Mouse (Mus musculus) heart, embryonic 11.5 days (tissue): ENCODE measurements around the gene Tpst1. TPM values are rescaled to one million over a fixed set of nuclear protein-coding genes. Genes with fewer than 3 reads are reported as not detected.
"Not testable (repeated sequence)": the region's sequence is repeated elsewhere in the genome, so short reads cannot be mapped to it uniquely, and the experiment has no call there.

Experiments used
- ATAC-seq: fragments of 200-750 bp; cut with Nextera tagmentation; replicated peaks from 2 replicates; pipeline ENCODE4 v1.8.0; 2017; ENCODE audit warnings: moderate library complexity; ENCODE audit not compliant: insufficient number of reproducible peaks, low FRiP score, low TSS enrichment
- H3K27ac ChIP-seq: fragments of 300-500 bp; sonication (generic); 2 replicates; pipeline ENCODE4 v1.5.1; 2014; ENCODE audit warnings: mild to moderate bottlenecking, low read depth, low read length
- H3K27me3 ChIP-seq: fragments of 300-500 bp; sonication (generic); 2 replicates; pipeline ENCODE4 v1.6.1; 2014; ENCODE audit warnings: mild to moderate bottlenecking, low read length, mixed read lengths; ENCODE audit not compliant: control insufficient read depth, insufficient read depth
- H3K36me3 ChIP-seq: fragments of 300-500 bp; sonication (generic); 2 replicates; pipeline ENCODE4 v1.6.1; 2014; ENCODE audit warnings: mild to moderate bottlenecking, low read length, moderate library complexity, mixed read lengths; ENCODE audit not compliant: control insufficient read depth, insufficient read depth
- H3K4me1 ChIP-seq: fragments of 300-500 bp; sonication (generic); 2 replicates; pipeline ENCODE4 v1.6.1; 2014; ENCODE audit warnings: low read length; ENCODE audit not compliant: control insufficient read depth, insufficient read depth
- H3K4me2 ChIP-seq: fragments of 300-500 bp; sonication (generic); 2 replicates; pipeline ENCODE4 v1.6.1; 2014; ENCODE audit warnings: mild to moderate bottlenecking, moderate library complexity
- H3K4me3 ChIP-seq: fragments of 300-500 bp; sonication (generic); 2 replicates; pipeline ENCODE4 v1.5.1; 2014; ENCODE audit warnings: low read depth, low read length
- H3K9ac ChIP-seq: fragments of 300-500 bp; sonication (generic); 2 replicates; pipeline ENCODE4 v1.6.1; 2014; ENCODE audit warnings: mild to moderate bottlenecking, low read depth, low read length, moderate library complexity
- H3K9me3 ChIP-seq: fragments of 300-500 bp; sonication (generic); replicated peaks from 2 replicates; pipeline ENCODE4 v1.6.1; 2016; ENCODE audit warnings: low read length; ENCODE audit not compliant: control insufficient read depth
- WGBS: fragments of 180-500 bp; shearing (Covaris S2); extraction: QIAGEN DNeasy Blood & Tissue Kit; methylation state at CpG from one replicate; pipeline ENCODE4 v1.1.7; 2014; ENCODE audit not compliant: insufficient replicate concordance; 5-methylcytosine and 5-hydroxymethylcytosine counted together
- polyA plus RNA-seq: library from polyadenylated mRNA; unstranded; fragments of >200 nt; fragmentation: Nextera tagmentation; extraction: Ambion mirVana; gene quantifications from 2 replicates; pipeline ENCODE4 v1.2.1, GENCODE M21; 2014

The Tpst1 gene
- 28.1 and 28.8 TPM in 2 replicates for polyA plus RNA-seq

DNA sequence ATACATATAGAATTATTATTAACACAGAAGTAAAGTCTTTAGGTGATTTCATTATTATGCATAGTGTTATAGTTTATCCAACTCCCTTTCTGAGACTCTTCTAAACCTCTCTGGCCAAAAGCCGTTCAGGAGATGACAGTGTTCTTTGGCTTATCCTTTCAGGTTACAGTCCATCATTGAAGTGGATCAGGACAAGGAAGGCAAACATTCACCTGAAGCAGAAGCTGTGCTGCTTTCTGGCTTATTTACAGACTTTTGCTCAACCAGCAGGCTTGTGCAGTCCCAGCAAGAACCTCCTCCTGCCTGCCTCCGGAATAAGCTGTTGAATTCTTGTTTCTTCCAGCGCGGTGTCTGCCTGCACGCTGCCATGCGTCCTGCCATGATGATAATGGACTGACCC, at the start of gene Tpst1:
Gene Tpst1, plus strand, starts transcription at position 301 of the 400 bp plus-strand sequence.
- no peaks in the 10 kb centered on the region for H3K4me1 ChIP-seq
- H3K36me3 ChIP-seq, result no peaks in the 10 kb centered on the region
- no peak for ATAC-seq
- no peak within 1 kb of the TSS for H3K27ac ChIP-seq
- 88% methylated on average over 6 of the region's 6 CpGs for WGBS
- H3K4me2 ChIP-seq, result no peak within 1 kb of the TSS
- no peaks in the 10 kb centered on the region for H3K9me3 ChIP-seq
- no peak within 1 kb of the TSS for H3K4me3 ChIP-seq
- no peak within 1 kb of the TSS for H3K9ac ChIP-seq
- H3K27me3 ChIP-seq, result peaks cover 17% of the 10 kb centered on the region

DNA sequence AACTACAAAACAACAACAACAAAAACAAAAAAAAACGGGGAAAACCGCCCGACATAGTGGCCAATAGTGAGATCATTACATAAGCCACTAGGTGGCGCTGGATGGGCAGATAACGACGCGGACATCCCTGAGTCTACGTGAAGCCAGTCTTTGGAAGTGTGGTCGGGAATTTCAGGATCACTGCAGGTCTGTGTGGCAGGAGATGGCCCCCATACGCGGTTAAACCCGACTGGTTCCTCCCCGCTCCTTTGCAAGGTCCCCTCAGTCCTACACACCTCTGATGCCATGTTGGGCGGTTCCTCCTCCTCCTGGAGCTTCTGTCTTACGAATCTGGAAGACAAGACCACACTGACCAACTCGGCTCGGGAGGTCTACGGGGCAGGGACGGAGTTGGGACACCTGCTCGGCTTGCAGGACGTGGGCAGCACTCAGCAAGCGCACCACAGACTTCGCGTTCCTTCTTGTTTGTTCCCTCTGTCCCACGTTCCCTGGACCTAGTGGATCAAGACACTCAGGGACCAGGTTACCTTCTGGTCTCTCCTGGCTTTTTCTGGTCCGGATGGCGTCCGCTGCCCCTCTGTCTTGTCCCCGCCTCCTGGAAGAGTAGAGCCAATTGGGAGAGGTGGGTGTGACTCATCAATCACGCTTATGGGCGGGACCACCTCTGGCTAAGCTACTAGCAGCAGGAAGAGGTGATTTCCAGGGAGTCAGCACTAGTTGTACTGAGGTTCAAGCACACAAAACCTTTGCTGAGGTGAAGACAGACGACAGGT, 49.2 kb upstream of the Tpst1 start:
- no peaks in the 10 kb centered on the region for H3K9me3 ChIP-seq
- H3K9ac ChIP-seq, result peak overlapping the region; percentile 73
- peak; percentile 91 for ATAC-seq
- peaks cover 3% of the 10 kb centered on the region; the same call in 1 of the 2 replicates for H3K27me3 ChIP-seq
- H3K27ac ChIP-seq, result no peak overlapping the region; the same call in 1 of the 2 replicates
- peak overlapping the region; percentile 92 for H3K4me2 ChIP-seq
- WGBS, result 0% methylated on average over 32 of the region's 32 CpGs
- H3K4me1 ChIP-seq, result peaks cover 3% of the 10 kb centered on the region
- H3K4me3 ChIP-seq, result peak overlapping the region; percentile 66
- no peaks in the 10 kb centered on the region for H3K36me3 ChIP-seq

DNA sequence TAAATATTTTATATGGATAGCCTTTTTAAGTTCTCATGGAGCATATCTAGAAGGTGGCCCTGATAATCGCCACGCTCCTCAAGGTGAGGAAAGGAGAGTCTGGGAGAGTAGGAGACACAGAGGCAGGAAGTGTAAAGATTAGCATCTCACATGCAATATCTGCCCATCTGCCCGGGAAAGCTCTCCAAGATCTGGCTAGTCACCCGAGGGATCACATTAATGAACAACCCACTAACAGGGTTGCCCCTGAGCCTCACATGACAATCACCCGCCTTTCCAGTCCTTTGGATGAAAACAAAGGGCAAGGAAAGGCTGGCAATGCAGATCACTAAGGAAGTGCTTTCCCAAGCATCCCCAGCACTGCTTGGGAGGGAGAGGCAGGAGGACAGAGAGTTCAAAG, 46.0 kb upstream of the Tpst1 start:
- H3K27me3 ChIP-seq, result peaks cover 3% of the 10 kb centered on the region; the same call in 1 of the 2 replicates
- no peak overlapping the region for H3K27ac ChIP-seq
- no peak overlapping the region for H3K4me2 ChIP-seq
- H3K36me3 ChIP-seq, result no peaks in the 10 kb centered on the region
- H3K9ac ChIP-seq, result no peak overlapping the region
- 68% methylated on average over 5 of the region's 5 CpGs for WGBS
- H3K4me3 ChIP-seq, result no peak overlapping the region
- ATAC-seq, result no peak
- H3K9me3 ChIP-seq, result no peaks in the 10 kb centered on the region
- H3K4me1 ChIP-seq, result no peaks in the 10 kb centered on the region; the same call in 1 of the 2 replicates

DNA sequence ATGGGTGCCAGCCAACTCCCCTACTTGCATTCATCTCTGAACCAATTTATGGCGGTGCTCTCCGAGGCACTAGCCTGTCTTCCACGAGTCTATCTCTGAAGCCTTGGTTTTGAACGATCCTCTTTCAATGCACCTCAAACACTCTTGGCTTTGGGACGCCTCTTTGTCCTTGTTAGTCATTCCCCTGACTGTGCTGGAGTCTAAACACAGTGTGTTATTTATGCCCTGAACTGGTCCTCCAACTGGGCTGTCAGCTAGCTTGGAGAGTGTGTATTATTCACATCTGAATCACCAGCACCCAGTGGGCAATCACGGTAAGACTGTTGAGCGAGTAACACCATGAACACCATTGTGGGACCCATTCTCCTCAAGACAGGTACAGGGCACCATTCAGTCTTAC, 45.4 kb upstream of the Tpst1 start:
- Histone ChIP-seq H3K4me3 (no peak overlapping the region), H3K9ac (no peak overlapping the region), H3K4me1 (no peaks in the 10 kb centered on the region; the same call in 1 of the 2 replicates), H3K9me3 (no peaks in the 10 kb centered on the region), H3K4me2 (no peak overlapping the region), H3K27ac (no peak overlapping the region), H3K36me3 (no peaks in the 10 kb centered on the region), H3K27me3 (peaks cover 3% of the 10 kb centered on the region; the same call in 1 of the 2 replicates)
- 82% methylated on average over 7 of the region's 7 CpGs for WGBS
- no peak for ATAC-seq

DNA sequence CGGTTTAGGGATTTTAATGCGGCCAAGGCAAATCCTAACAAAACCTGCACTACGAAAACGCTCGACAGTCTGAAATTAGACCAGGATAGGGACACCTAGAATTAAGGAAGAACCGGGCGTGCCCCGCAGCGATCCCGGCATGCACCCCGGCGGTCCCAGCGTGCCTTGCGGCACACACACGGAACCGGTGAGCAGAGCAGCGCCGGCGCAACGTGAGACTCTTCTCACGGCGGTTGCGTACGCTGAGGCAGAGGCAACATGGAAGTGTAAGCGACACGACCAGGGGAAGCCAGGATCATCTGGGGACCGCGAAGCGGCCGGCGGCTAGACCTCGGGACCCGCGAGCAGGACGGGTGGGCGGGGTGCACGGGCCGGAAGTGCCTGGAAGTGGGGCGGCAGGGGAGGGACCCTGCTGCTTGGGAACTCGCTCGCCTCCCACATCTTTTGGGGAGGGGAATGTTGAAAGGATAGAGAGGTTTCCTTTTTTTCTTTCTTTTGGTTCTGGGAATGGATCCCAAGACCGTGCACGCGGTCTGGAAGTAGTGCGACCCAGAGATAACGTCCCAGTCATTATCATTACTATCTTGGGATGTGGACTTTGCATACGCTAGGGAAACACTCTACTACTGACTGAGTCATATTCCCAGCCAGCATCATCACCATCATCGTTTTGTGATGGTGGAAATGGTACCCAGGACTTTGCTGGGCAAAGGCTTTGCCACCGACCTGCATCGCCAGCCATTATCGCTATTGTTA, 43.8 kb upstream of the Tpst1 start, which contains the start of the genes Asl and Crcp:
Gene Asl, minus strand, starts transcription at position 106 of the 756 bp plus-strand sequence.
Gene Crcp, plus strand, starts transcription at position 149 of the 756 bp plus-strand sequence.
- no peaks in the 10 kb centered on the region for H3K9me3 ChIP-seq
- peak within 1 kb of the TSS; percentile 88 for H3K27ac ChIP-seq
- peak; percentile 76 for ATAC-seq
- H3K9ac ChIP-seq, result peak within 1 kb of the TSS; percentile 78
- H3K4me1 ChIP-seq, result no peaks in the 10 kb centered on the region; the same call in 1 of the 2 replicates
- WGBS, result 1% methylated on average over 51 of the region's 51 CpGs
- peaks cover 3% of the 10 kb centered on the region; the same call in 1 of the 2 replicates for H3K27me3 ChIP-seq
- H3K4me3 ChIP-seq, result peak within 1 kb of the TSS; percentile 63
- H3K4me2 ChIP-seq, result peak within 1 kb of the TSS; percentile 81
- H3K36me3 ChIP-seq, result no peaks in the 10 kb centered on the region

DNA sequence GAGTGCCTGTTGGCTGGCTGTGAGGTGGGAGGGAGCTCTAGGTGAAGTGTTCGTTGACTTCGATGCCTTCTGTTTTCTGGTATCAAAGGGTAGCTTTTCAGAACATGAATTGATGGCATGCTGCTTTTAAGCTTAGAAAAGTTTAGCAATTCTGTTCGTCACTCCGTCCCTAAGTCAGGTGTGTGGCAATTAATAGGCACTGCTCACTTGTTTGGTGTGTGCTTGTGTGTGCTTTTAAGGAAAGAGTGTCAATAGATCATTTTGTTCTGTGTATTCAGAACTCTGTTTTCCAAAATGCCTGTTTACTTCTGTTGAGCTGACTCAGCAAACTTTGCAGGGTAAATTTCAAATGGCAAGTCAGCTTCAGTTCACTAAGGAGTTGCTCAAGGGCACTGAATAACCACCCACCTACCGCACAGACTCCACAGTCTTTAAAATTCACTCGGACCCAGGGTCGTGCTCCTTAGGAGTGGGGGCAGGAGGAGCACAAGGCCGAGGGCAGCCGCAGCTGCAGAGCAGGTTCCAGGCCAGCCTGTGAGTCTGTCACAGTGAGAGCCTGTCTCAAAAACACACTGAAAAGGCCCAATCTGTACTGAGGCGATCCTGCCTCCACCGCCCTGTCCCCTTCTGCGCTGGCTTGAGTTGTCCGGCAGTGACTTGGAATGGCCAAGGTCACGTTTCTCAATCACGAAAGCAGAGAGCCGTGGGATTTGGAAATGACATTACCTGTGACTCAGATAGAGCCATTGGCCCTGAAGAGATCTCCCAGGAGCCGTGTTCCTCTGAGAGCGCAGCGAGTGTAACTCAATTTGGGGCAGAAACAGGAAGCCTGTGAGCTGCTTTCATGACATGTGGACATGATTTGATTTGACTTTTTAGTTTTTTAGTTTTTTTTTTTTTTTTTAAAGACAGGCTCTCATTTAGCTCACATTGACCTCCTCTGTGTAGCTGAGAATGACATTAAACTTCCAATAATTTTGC, 41.4 kb upstream of the Tpst1 start:
- Histone ChIP-seq H3K9me3 (no peaks in the 10 kb centered on the region), H3K4me2 (no peak overlapping the region), H3K4me1 (no peaks in the 10 kb centered on the region; the same call in 1 of the 2 replicates), H3K27me3 (peaks cover 3% of the 10 kb centered on the region; the same call in 1 of the 2 replicates), H3K9ac (no peak overlapping the region), H3K4me3 (no peak overlapping the region), H3K36me3 (no peaks in the 10 kb centered on the region), H3K27ac (no peak overlapping the region)
- 92% methylated on average over 19 of the region's 19 CpGs for WGBS
- no peak for ATAC-seq

DNA sequence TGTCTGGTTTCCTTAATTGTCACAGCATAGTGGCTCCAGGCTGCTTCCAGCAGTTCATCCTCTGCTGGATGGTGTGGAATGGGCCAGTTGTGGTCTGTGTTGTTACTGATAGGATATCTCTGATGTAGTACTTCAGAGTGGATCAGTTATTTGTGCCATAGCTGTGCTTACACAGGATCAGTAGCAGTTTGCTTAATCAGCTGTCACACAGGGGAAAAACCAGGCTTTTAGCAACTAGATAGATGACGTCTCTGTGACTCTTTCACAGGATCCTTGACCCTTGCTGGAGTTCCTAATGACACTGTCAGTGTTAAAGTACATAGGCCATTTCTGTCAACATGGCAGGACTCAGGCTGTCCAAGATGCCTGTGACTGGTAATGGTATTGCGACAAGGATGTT, 39.3 kb upstream of the Tpst1 start:
- Histone ChIP-seq H3K4me3 (no peak overlapping the region), H3K4me1 (no peaks in the 10 kb centered on the region; the same call in 1 of the 2 replicates), H3K36me3 (no peaks in the 10 kb centered on the region), H3K9me3 (no peaks in the 10 kb centered on the region), H3K9ac (no peak overlapping the region), H3K27me3 (no peaks in the 10 kb centered on the region), H3K27ac (no peak overlapping the region), H3K4me2 (no peak overlapping the region)
- no peak for ATAC-seq
- WGBS, result 58% methylated on average over 2 of the region's 2 CpGs

DNA sequence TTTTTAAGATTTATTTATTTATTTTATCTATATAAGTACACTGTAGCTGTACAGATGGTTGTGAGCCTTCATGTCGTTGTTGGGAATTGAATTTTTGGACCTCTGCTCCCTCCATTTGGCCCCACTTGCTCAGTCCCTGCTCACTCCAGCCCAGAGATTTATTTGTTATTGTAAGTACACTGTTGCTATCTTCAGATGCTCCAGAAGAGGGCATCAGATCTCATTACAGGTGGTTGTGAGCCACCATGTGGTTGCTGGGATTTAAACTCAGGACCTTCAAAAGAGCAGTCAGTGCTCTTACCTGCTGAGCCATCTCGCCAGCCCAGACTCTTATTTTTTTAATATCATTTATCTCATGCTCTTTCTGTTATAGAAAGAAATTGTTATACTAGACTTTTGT, 36.8 kb upstream of the Tpst1 start:
- ATAC-seq, H3K9me3 ChIP-seq, H3K27ac ChIP-seq, H3K4me1 ChIP-seq, H3K27me3 ChIP-seq, H3K4me2 ChIP-seq, H3K36me3 ChIP-seq, H3K9ac ChIP-seq, H3K4me3 ChIP-seq: not testable (repeated sequence)
- 69% methylated on average over 2 of the region's 2 CpGs for WGBS
